Mouse (Mus musculus) megakaryocyte, embryonic 14.5 days (primary cell): ENCODE data around the gene Aip.
"Not testable (repeated sequence)": the region's sequence is repeated elsewhere in the genome, so short reads cannot be mapped to it uniquely, and the experiment has no call there.

ENCODE experiments used
- FLI1 ChIP-seq: IDR thresholded peaks from 2 replicates; pipeline ENCODE4 v1.6.1; 2012; ENCODE audit warnings: low read length, inconsistent platforms, mixed read lengths
- GATA1 ChIP-seq: IDR thresholded peaks from 3 replicates; pipeline ENCODE4 v1.6.1; 2012; ENCODE audit warnings: mixed read lengths, low read length, inconsistent platforms, borderline replicate concordance

- not testable (repeated sequence) for TF ChIP-seq GATA1, FLI1
These were observed 57.4 kb downstream of the Aip start for GRCm38 (mm10) chr19:4068242-4068641.
